Mouse (Mus musculus): ENCODE data around the gene Atxn7l1. TPM values are rescaled to one million over a fixed set of nuclear protein-coding genes. Genes with fewer than 3 reads are reported as not detected.

Gene Atxn7l1
- polyA plus RNA-seq, 1 experiment from 2014 or later = 16.8 TPM

DNA sequence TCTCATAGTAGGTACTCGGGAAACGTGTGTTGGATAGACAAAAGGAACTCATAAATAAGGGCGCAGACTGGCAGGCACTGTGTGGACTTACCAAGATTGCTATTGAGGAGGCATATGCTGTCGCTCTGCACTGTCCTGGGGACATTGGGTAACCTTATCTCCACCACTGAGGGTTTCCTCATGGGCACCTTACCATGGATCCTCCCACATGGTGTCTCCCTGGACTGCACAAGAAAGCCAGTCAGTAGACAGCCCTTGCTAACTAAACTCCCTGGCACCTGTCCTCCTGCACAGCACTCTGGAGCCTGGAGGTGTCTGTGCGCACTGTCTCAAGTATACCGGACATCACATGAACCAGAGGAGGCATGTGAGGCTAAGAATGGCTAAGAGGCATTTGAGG lies 108.9 kb downstream of the Atxn7l1 start:
- Histone ChIP-seq H3K4me1 (ENCODE audit: control insufficient read depth, low read depth, low read length) (no peaks in the 10 kb centered on the region), H3K9ac (ENCODE audit: low read depth, low read length) (no peak overlapping the region), H3K27me3 (ENCODE audit: control insufficient read depth, insufficient read depth, low read depth, low read length) (no peaks in the 10 kb centered on the region), H3K9me3 (replicated peaks; ENCODE audit: control insufficient read depth, low read length) (no peaks in the 10 kb centered on the region), H3K4me3 (ENCODE audit: low read depth, low read length) (no peak overlapping the region), H3K36me3 (ENCODE audit: control insufficient read depth, insufficient read depth) (no peaks in the 10 kb centered on the region), H3K4me2 (ENCODE audit: low read depth, low read length) (no peak overlapping the region), H3K27ac (ENCODE audit: low read length) (no peak overlapping the region)
- WGBS (ENCODE audit: insufficient replicate concordance) = 76% methylated on average over 6 of the region's 6 CpGs
- ATAC-seq (ENCODE audit: low read depth) = no peak

GRCm38 (mm10) chr12:33258995-33259529 lies 111.6 kb downstream of the Atxn7l1 start:
- 76% methylated on average over 5 of the region's 5 CpGs for WGBS (ENCODE audit: insufficient replicate concordance)
- H3K27ac ChIP-seq (ENCODE audit: low read length) = no peak overlapping the region
- H3K4me1 ChIP-seq (ENCODE audit: control insufficient read depth, low read depth, low read length) = no peaks in the 10 kb centered on the region
- H3K4me3 ChIP-seq (ENCODE audit: low read depth, low read length) = no peak overlapping the region
- no peaks in the 10 kb centered on the region for H3K9me3 ChIP-seq (replicated peaks; ENCODE audit: control insufficient read depth, low read length)
- no peaks in the 10 kb centered on the region for H3K27me3 ChIP-seq (ENCODE audit: control insufficient read depth, insufficient read depth, low read depth, low read length)
- H3K4me2 ChIP-seq (ENCODE audit: low read depth, low read length) = no peak overlapping the region
- no peak overlapping the region for H3K9ac ChIP-seq (ENCODE audit: low read depth, low read length)
- no peak for ATAC-seq (ENCODE audit: low read depth)
- no peaks in the 10 kb centered on the region for H3K36me3 ChIP-seq (ENCODE audit: control insufficient read depth, insufficient read depth)

GRCm38 (mm10) chr12:33260575-33260974 lies 113.1 kb downstream of the Atxn7l1 start:
- Histone ChIP-seq H3K4me1 (ENCODE audit: control insufficient read depth, low read depth, low read length) (no peaks in the 10 kb centered on the region), H3K9me3 (replicated peaks; ENCODE audit: control insufficient read depth, low read length) (no peaks in the 10 kb centered on the region), H3K9ac (ENCODE audit: low read depth, low read length) (no peak overlapping the region), H3K27me3 (ENCODE audit: control insufficient read depth, insufficient read depth, low read depth, low read length) (no peaks in the 10 kb centered on the region), H3K36me3 (ENCODE audit: control insufficient read depth, insufficient read depth) (no peaks in the 10 kb centered on the region), H3K27ac (ENCODE audit: low read length) (no peak overlapping the region), H3K4me2 (ENCODE audit: low read depth, low read length) (no peak overlapping the region), H3K4me3 (ENCODE audit: low read depth, low read length) (no peak overlapping the region)
- WGBS (ENCODE audit: insufficient replicate concordance) = 71% methylated on average over 7 of the region's 7 CpGs
- no peak for ATAC-seq (ENCODE audit: low read depth)

GRCm38 (mm10) chr12:33265877-33266276 lies 118.4 kb downstream of the Atxn7l1 start:
- Histone ChIP-seq H3K4me3 (ENCODE audit: low read depth, low read length) (no peak overlapping the region), H3K9me3 (replicated peaks; ENCODE audit: control insufficient read depth, low read length) (no peaks in the 10 kb centered on the region), H3K27me3 (ENCODE audit: control insufficient read depth, insufficient read depth, low read depth, low read length) (no peaks in the 10 kb centered on the region), H3K4me2 (ENCODE audit: low read depth, low read length) (no peak overlapping the region), H3K9ac (ENCODE audit: low read depth, low read length) (no peak overlapping the region), H3K27ac (ENCODE audit: low read length) (no peak overlapping the region), H3K36me3 (ENCODE audit: control insufficient read depth, insufficient read depth) (no peaks in the 10 kb centered on the region), H3K4me1 (ENCODE audit: control insufficient read depth, low read depth, low read length) (no peaks in the 10 kb centered on the region)
- ATAC-seq (ENCODE audit: low read depth) = no peak
- 81% methylated on average over 11 of the region's 11 CpGs for WGBS (ENCODE audit: insufficient replicate concordance)

GRCm38 (mm10) chr12:33267965-33268364 lies 120.5 kb downstream of the Atxn7l1 start:
- ATAC-seq (ENCODE audit: low read depth) = no peak
- WGBS (ENCODE audit: insufficient replicate concordance) = 63% methylated on average over 4 of the region's 4 CpGs
- no peak overlapping the region for H3K27ac ChIP-seq (ENCODE audit: low read length)

GRCm38 (mm10) chr12:33269743-33270142 lies 122.2 kb downstream of the Atxn7l1 start:
- no peaks in the 10 kb centered on the region for H3K9me3 ChIP-seq (replicated peaks; ENCODE audit: control insufficient read depth, low read length)
- no peak overlapping the region for H3K9ac ChIP-seq (ENCODE audit: low read depth, low read length)
- no peak overlapping the region for H3K4me3 ChIP-seq (ENCODE audit: low read depth, low read length)
- no peak overlapping the region for H3K4me2 ChIP-seq (ENCODE audit: low read depth, low read length)
- WGBS (ENCODE audit: insufficient replicate concordance) = 66% methylated on average over 5 of the region's 5 CpGs
- no peak overlapping the region for H3K27ac ChIP-seq (ENCODE audit: low read length)
- no peak for ATAC-seq (ENCODE audit: low read depth)
- no peaks in the 10 kb centered on the region for H3K27me3 ChIP-seq (ENCODE audit: control insufficient read depth, insufficient read depth, low read depth, low read length)
- no peaks in the 10 kb centered on the region for H3K36me3 ChIP-seq (ENCODE audit: control insufficient read depth, insufficient read depth)
- no peaks in the 10 kb centered on the region for H3K4me1 ChIP-seq (ENCODE audit: control insufficient read depth, low read depth, low read length)

More at GRCm38 (mm10) chr12:33267965-33268364, 120.5 kb downstream of the Atxn7l1 start:
- H3K9me3 ChIP-seq (replicated peaks; ENCODE audit: control insufficient read depth, low read length) = no peaks in the 10 kb centered on the region
- H3K4me3 ChIP-seq (ENCODE audit: low read depth, low read length) = no peak overlapping the region
- no peaks in the 10 kb centered on the region for H3K27me3 ChIP-seq (ENCODE audit: control insufficient read depth, insufficient read depth, low read depth, low read length)
- no peak overlapping the region for H3K4me2 ChIP-seq (ENCODE audit: low read depth, low read length)
- no peaks in the 10 kb centered on the region for H3K36me3 ChIP-seq (ENCODE audit: control insufficient read depth, insufficient read depth)
- H3K4me1 ChIP-seq (ENCODE audit: control insufficient read depth, low read depth, low read length) = no peaks in the 10 kb centered on the region
- no peak overlapping the region for H3K9ac ChIP-seq (ENCODE audit: low read depth, low read length)

- Histone ChIP-seq H3K4me2 (ENCODE audit: low read depth, low read length) (no peak overlapping the region), H3K4me1 (ENCODE audit: control insufficient read depth, low read depth, low read length) (no peaks in the 10 kb centered on the region), H3K27ac (ENCODE audit: low read length) (no peak overlapping the region), H3K9ac (ENCODE audit: low read depth, low read length) (no peak overlapping the region), H3K36me3 (ENCODE audit: control insufficient read depth, insufficient read depth) (no peaks in the 10 kb centered on the region), H3K4me3 (ENCODE audit: low read depth, low read length) (no peak overlapping the region), H3K27me3 (ENCODE audit: control insufficient read depth, insufficient read depth, low read depth, low read length) (no peaks in the 10 kb centered on the region), H3K9me3 (replicated peaks; ENCODE audit: control insufficient read depth, low read length) (no peaks in the 10 kb centered on the region)
- WGBS (ENCODE audit: insufficient replicate concordance) = 87% methylated on average over 12 of the region's 12 CpGs
- no peak for ATAC-seq (ENCODE audit: low read depth)
Measured at GRCm38 (mm10) chr12:33271865-33272264, 124.4 kb downstream of the Atxn7l1 start.

DNA sequence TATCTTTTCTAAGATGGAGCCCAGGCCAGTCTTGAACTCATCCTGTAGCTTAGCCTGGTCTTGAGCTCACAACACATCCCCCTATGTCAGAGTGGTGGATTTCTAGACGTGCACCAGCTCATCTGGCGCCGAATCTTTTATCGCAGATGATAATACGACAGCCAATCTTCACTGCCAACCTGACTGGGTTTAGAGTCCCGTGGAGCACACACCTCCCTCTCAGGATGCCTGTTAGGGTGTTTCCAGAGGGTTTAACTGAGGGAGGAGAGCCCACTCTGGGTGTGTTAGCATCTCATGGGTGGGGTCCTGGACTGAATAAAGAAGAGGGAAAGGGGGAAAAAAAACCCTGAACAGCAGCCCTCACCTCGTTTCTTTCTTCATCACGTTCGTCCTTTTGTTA lies 124.9 kb downstream of the Atxn7l1 start:
- 78% methylated on average over 9 of the region's 9 CpGs for WGBS (ENCODE audit: insufficient replicate concordance)

DNA sequence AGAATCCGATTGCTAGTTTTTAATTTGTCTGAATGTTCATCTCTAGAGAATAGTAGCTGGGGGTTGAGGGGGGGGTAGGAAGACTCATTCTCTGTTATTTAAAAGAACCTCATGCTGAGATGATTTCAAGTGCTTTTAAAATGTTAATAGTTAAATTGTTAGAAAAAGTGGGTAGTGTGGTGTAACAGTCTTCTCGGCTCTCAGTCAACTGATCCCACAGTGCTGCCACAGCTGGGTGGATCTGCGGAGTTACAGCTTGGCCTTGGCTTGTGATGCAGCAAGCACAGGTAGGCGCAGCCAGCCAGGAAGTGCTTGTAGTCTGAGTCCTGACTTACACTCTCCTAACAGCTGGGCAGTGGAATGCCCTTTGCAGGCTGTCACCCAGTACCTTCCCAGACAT lies 125.7 kb downstream of the Atxn7l1 start:
- Histone ChIP-seq H3K4me3 (ENCODE audit: low read depth, low read length) (no peak overlapping the region), H3K4me2 (ENCODE audit: low read depth, low read length) (no peak overlapping the region), H3K36me3 (ENCODE audit: control insufficient read depth, insufficient read depth) (no peaks in the 10 kb centered on the region), H3K27ac (ENCODE audit: low read length) (no peak overlapping the region), H3K9ac (ENCODE audit: low read depth, low read length) (no peak overlapping the region), H3K4me1 (ENCODE audit: control insufficient read depth, low read depth, low read length) (no peaks in the 10 kb centered on the region), H3K9me3 (replicated peaks; ENCODE audit: control insufficient read depth, low read length) (no peaks in the 10 kb centered on the region), H3K27me3 (ENCODE audit: control insufficient read depth, insufficient read depth, low read depth, low read length) (no peaks in the 10 kb centered on the region)
- no peak for ATAC-seq (ENCODE audit: low read depth)
- 67% methylated on average over 4 of the region's 4 CpGs for WGBS (ENCODE audit: insufficient replicate concordance)

More for the DNA sequence above, 124.9 kb downstream of the Atxn7l1 start:
- Histone ChIP-seq H3K4me2 (ENCODE audit: low read depth, low read length) (no peak overlapping the region), H3K9me3 (replicated peaks; ENCODE audit: control insufficient read depth, low read length) (no peaks in the 10 kb centered on the region), H3K4me1 (ENCODE audit: control insufficient read depth, low read depth, low read length) (no peaks in the 10 kb centered on the region), H3K27me3 (ENCODE audit: control insufficient read depth, insufficient read depth, low read depth, low read length) (no peaks in the 10 kb centered on the region), H3K36me3 (ENCODE audit: control insufficient read depth, insufficient read depth) (no peaks in the 10 kb centered on the region), H3K4me3 (ENCODE audit: low read depth, low read length) (no peak overlapping the region), H3K27ac (ENCODE audit: low read length) (no peak overlapping the region), H3K9ac (ENCODE audit: low read depth, low read length) (no peak overlapping the region)
- no peak for ATAC-seq (ENCODE audit: low read depth)
